Mouse (Mus musculus) naive thymus-derived CD4-positive, alpha-beta T cell, adult 5 months (primary cell): Measurements from ENCODE around the gene Aunip. TPM values are rescaled to one million over a fixed set of nuclear protein-coding genes. Genes with fewer than 3 reads are reported as not detected.

Experiments
- polyA plus RNA-seq: library from polyadenylated mRNA; unstranded; fragments of 100-300 nt; shearing (Covaris generic); gene quantifications from one replicate; pipeline ENCODE4 v1.2.1, GENCODE M21; 2017

Aunip gene
- not detected for polyA plus RNA-seq

GRCm38 (mm10) chr4:134510845-134511411, at the start of gene Aunip:
TSS of gene Aunip (plus strand) at chr4:134510999.

GRCm38 (mm10) chr4:134468215-134468575, 42.6 kb upstream of the Aunip start, which contains the start of gene Stmn1:
TSS of gene Stmn1 (plus strand) at chr4:134468320.

GRCm38 (mm10) chr4:134496595-134497210, 14.1 kb upstream of the Aunip start, which contains the start of gene Paqr7:
TSS of gene Paqr7 (plus strand) at chr4:134496697.

GRCm38 (mm10) chr4:134534932-134535786, 24.4 kb downstream of the Aunip start, which contains the start of gene Mtfr1l:
TSS of gene Mtfr1l (minus strand) at chr4:134535387.

GRCm38 (mm10) chr4:134551494-134552316, 40.9 kb downstream of the Aunip start, which contains the start of gene Selenon:
TSS of gene Selenon (minus strand) at chr4:134552166.

Other genes with a start within 250 kb of the Aunip start
- 11.5 TPM for gene Pdik1l, start 223.1 kb upstream of the Aunip start, polyA plus RNA-seq
- gene Trim63, start 195.9 kb upstream of the Aunip start, polyA plus RNA-seq, result not detected
- not detected for gene Slc30a2, start 167.8 kb upstream of the Aunip start, polyA plus RNA-seq
- gene Extl1, start 127.1 kb upstream of the Aunip start, polyA plus RNA-seq, result not detected
- gene Pafah2, start 114.7 kb upstream of the Aunip start, polyA plus RNA-seq, result 1.9 TPM
- gene Stmn1, start 42.7 kb upstream of the Aunip start, polyA plus RNA-seq, result 91.3 TPM
- gene Paqr7, start 14.3 kb upstream of the Aunip start, polyA plus RNA-seq, result 9.7 TPM
- gene Mtfr1l, start 24.4 kb downstream of the Aunip start, polyA plus RNA-seq, result 104 TPM
- gene Selenon, start 41.2 kb downstream of the Aunip start, polyA plus RNA-seq, result 13.6 TPM
- 8.0 TPM for gene Man1c1, start 193.3 kb downstream of the Aunip start, polyA plus RNA-seq